ENCODE assay signal across 17 mouse cellular contexts in the genomic region with DNA sequence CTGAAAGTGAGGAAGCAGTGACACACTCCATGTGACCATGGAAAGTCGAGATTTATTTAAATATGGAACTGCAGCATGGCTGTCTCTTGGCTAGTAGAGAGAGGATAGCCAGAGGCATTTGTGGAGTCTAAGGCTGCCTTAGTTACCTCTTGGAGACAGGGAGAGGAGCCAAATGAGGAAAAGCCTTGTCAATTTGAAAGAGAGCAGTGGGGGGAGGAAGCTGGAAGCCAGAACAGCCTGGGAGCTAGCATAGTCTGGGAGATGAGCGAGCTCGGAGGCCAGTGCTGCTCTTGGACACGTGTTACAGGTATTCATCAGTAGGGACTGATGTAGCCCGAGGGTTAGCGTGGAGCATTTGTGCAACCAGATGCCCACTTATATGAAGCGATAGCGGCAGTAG. TPM values are rescaled to one million over a fixed set of nuclear protein-coding genes. Genes with fewer than 3 reads are reported as not detected.
DNase-seq lines count a peak whose midpoint lies in the region; ATAC-seq and TF ChIP-seq lines count a peak whose summit lies in the region.
"Had no signal": no experiment of that assay in that cellular context is flagged by ENCODE, and none has a peak within 500 bp of the region (broad histone marks: within the 10 kb centered on the region; RNA-seq: fewer than 3 reads in every experiment).

No protein-coding gene starts in this region.

- no peaks in the 10 kb centered on the region for H3K27me3 ChIP-seq in forebrain, embryonic 13.5 days
- H3K27me3 ChIP-seq in forebrain, embryonic 10.5 days (ENCODE audit: poor library complexity, severe bottlenecking), result no peaks in the 10 kb centered on the region
- no peaks in the 10 kb centered on the region for H3K27me3 ChIP-seq in hindbrain, embryonic 16.5 days (replicated peaks; ENCODE audit: control insufficient read depth, insufficient read depth, low read length)
- no peaks in the 10 kb centered on the region for H3K27me3 ChIP-seq in heart, embryonic 11.5 days (ENCODE audit: control insufficient read depth, insufficient read depth, low read length)
- H3K27me3 ChIP-seq: embryonic facial prominence, embryonic 13.5 days; heart, embryonic 13.5 days; kidney, embryonic 15.5 days; limb, embryonic 12.5 days; liver, embryonic 15.5 days had no signal

- H3K9ac ChIP-seq in forebrain, embryonic 13.5 days, result no peak overlapping the region
- H3K9ac ChIP-seq in hindbrain, embryonic 16.5 days (ENCODE audit: low read depth, low read length), result no peak overlapping the region
- H3K9ac ChIP-seq in heart, embryonic 11.5 days (ENCODE audit: low read depth, low read length), result no peak overlapping the region
- H3K9ac ChIP-seq: embryonic facial prominence, embryonic 13.5 days; heart, embryonic 13.5 days; kidney, embryonic 15.5 days; limb, embryonic 12.5 days; liver, embryonic 15.5 days had no signal

- no peak overlapping the region for H3K4me2 ChIP-seq in forebrain, embryonic 13.5 days
- no peak overlapping the region for H3K4me2 ChIP-seq in hindbrain, embryonic 16.5 days (ENCODE audit: low read length)
- H3K4me2 ChIP-seq in heart, embryonic 11.5 days, result no peak overlapping the region
- H3K4me2 ChIP-seq: embryonic facial prominence, embryonic 13.5 days; heart, embryonic 13.5 days; kidney, embryonic 15.5 days; limb, embryonic 12.5 days; liver, embryonic 15.5 days had no signal

- no peak overlapping the region for H3K4me3 ChIP-seq in forebrain, embryonic 13.5 days
- no peak overlapping the region for H3K4me3 ChIP-seq in forebrain, embryonic 10.5 days
- H3K4me3 ChIP-seq in hindbrain, embryonic 16.5 days (ENCODE audit: low read length), result no peak overlapping the region
- no peak overlapping the region for H3K4me3 ChIP-seq in heart, embryonic 11.5 days (ENCODE audit: low read depth, low read length)
- H3K4me3 ChIP-seq: embryonic facial prominence, embryonic 13.5 days; heart, embryonic 13.5 days; kidney, embryonic 15.5 days; limb, embryonic 12.5 days; liver, embryonic 15.5 days had no signal

- DNase-seq in forebrain, embryonic 10.5 days (ENCODE audit: extremely low spot score, low spot score), result no peak
- DNase-seq in left cerebral cortex, postnatal 4 days, result peak; percentile 43
- DNase-seq in left cerebral cortex, postnatal 36 days (ENCODE audit: low spot score in 2 of 2), result no peak
- peak; percentile 66 for DNase-seq in brain, embryonic 14.5 days (ENCODE audit: low read depth)
- no peak for DNase-seq in urinary bladder, adult 2 months (ENCODE audit: low spot score)
- DNase-seq: adrenal gland, adult 2 months; gastrocnemius, postnatal 36 days; lung, postnatal 14 days had no signal

- H3K36me3 ChIP-seq in forebrain, embryonic 13.5 days (ENCODE audit: poor library complexity, severe bottlenecking), result no peaks in the 10 kb centered on the region
- no peaks in the 10 kb centered on the region for H3K36me3 ChIP-seq in forebrain, embryonic 10.5 days (replicated peaks)
- no peaks in the 10 kb centered on the region for H3K36me3 ChIP-seq in hindbrain, embryonic 16.5 days (ENCODE audit: control insufficient read depth, insufficient read depth, low read length)
- no peaks in the 10 kb centered on the region for H3K36me3 ChIP-seq in heart, embryonic 11.5 days (ENCODE audit: control insufficient read depth, insufficient read depth, low read length)
- H3K36me3 ChIP-seq: embryonic facial prominence, embryonic 13.5 days; heart, embryonic 13.5 days; kidney, embryonic 15.5 days; limb, embryonic 12.5 days; liver, embryonic 15.5 days had no signal

- no peaks in the 10 kb centered on the region for H3K4me1 ChIP-seq in forebrain, embryonic 13.5 days
- H3K4me1 ChIP-seq in forebrain, embryonic 10.5 days, result no peaks in the 10 kb centered on the region
- no peaks in the 10 kb centered on the region for H3K4me1 ChIP-seq in hindbrain, embryonic 16.5 days (ENCODE audit: control insufficient read depth, insufficient read depth, low read depth, low read length)
- no peaks in the 10 kb centered on the region for H3K4me1 ChIP-seq in heart, embryonic 11.5 days (ENCODE audit: control insufficient read depth, insufficient read depth, low read length)
- H3K4me1 ChIP-seq: embryonic facial prominence, embryonic 13.5 days; heart, embryonic 13.5 days; kidney, embryonic 15.5 days; limb, embryonic 12.5 days; liver, embryonic 15.5 days had no signal

- 81% methylated on average over 8 of the region's 8 CpGs for WGBS in forebrain, embryonic 13.5 days
- 89% methylated on average over 8 of the region's 8 CpGs for WGBS in forebrain, embryonic 10.5 days
- WGBS in hindbrain, embryonic 16.5 days, result 65% methylated on average over 8 of the region's 8 CpGs
- 74% methylated on average over 8 of the region's 8 CpGs for WGBS in heart, embryonic 11.5 days (ENCODE audit: insufficient replicate concordance)

- no peak overlapping the region for H3K27ac ChIP-seq in forebrain, embryonic 13.5 days
- no peak overlapping the region; the same call in 1 of the 2 replicates for H3K27ac ChIP-seq in forebrain, embryonic 10.5 days
- no peak overlapping the region for H3K27ac ChIP-seq in hindbrain, embryonic 16.5 days (ENCODE audit: low read depth, low read length)
- no peak overlapping the region for H3K27ac ChIP-seq in heart, embryonic 11.5 days (ENCODE audit: low read depth, low read length)
- H3K27ac ChIP-seq: embryonic facial prominence, embryonic 13.5 days; heart, embryonic 13.5 days; kidney, embryonic 15.5 days; limb, embryonic 12.5 days; liver, embryonic 15.5 days had no signal

- peak; percentile 55; the same call in 1 of the 2 replicates for ATAC-seq in forebrain, embryonic 13.5 days
- peak; percentile 87 for ATAC-seq in hindbrain, embryonic 16.5 days
- no peak for ATAC-seq in heart, embryonic 11.5 days (replicated peaks; ENCODE audit: insufficient number of reproducible peaks, low FRiP score, low TSS enrichment)

- intact Hi-C loops in left cerebral cortex, postnatal 4 days (cut with DNase I), result no loop called here
- intact Hi-C loops in left cerebral cortex, postnatal 36 days (cut with DNase I), result no loop called here

- H3K9me3 ChIP-seq in forebrain, embryonic 13.5 days (replicated peaks), result no peaks in the 10 kb centered on the region
- no peaks in the 10 kb centered on the region for H3K9me3 ChIP-seq in forebrain, embryonic 10.5 days
- no peaks in the 10 kb centered on the region for H3K9me3 ChIP-seq in hindbrain, embryonic 16.5 days (ENCODE audit: control insufficient read depth, low read length)
- no peaks in the 10 kb centered on the region for H3K9me3 ChIP-seq in heart, embryonic 11.5 days (replicated peaks; ENCODE audit: control insufficient read depth, low read length)
- H3K9me3 ChIP-seq: embryonic facial prominence, embryonic 13.5 days; heart, embryonic 13.5 days; kidney, embryonic 15.5 days; limb, embryonic 12.5 days; liver, embryonic 15.5 days had no signal

- TF ChIP-seq CTCF in brain, embryonic 14.5 days (IDR thresholded peaks at IDR 0.05; ENCODE audit: borderline replicate concordance, extremely low read depth, insufficient read depth, insufficient read length), result no peak

- TF ChIP-seq POLR2A in brain, embryonic 14.5 days (IDR thresholded peaks at IDR 0.05; ENCODE audit: borderline replicate concordance, extremely low read depth, insufficient read depth, insufficient read length, poor library complexity, severe bottlenecking), result no peak

RNA-seq across cellular contexts. Expression of a gene that starts 46.2 kb away (rescaled TPM):
- 1.7 and 3.1 TPM in 2 replicates for polyA plus RNA-seq in forebrain, embryonic 13.5 days (2015; fragmentation: Nextera tagmentation; extraction: Ambion mirVana)
- polyA plus RNA-seq in forebrain, embryonic 10.5 days (2016; fragmentation: Nextera tagmentation; extraction: Ambion mirVana), result 5.2 and 9.6 TPM in 2 replicates
- total RNA-seq in left cerebral cortex, postnatal 4 days (2021), result under 1 TPM; 0.12 to 0.18 TPM
- under 1 TPM; 0.15 to 0.52 TPM for total RNA-seq in left cerebral cortex, postnatal 36 days (2021)
- polyA plus RNA-seq in brain, embryonic 14.5 days (2012; rRNA removed), result 1.6 and 2.3 TPM in 2 replicates
- 2.2 and 2.3 TPM in 2 replicates for polyA plus RNA-seq in hindbrain, embryonic 16.5 days (2015; fragmentation: Nextera tagmentation; extraction: Ambion mirVana)
- not detected in 2 replicates for polyA plus RNA-seq in urinary bladder, adult 2 months (2012; rRNA removed)
- 0.80 and 0.87 TPM in 2 replicates for polyA plus RNA-seq in heart, embryonic 11.5 days (2014; fragmentation: Nextera tagmentation; extraction: Ambion mirVana)
- total RNA-seq: adrenal gland, adult 2 months; gastrocnemius, postnatal 36 days; monocyte, adult 5-6 weeks had no signal
- polyA plus RNA-seq: adrenal gland, adult 2 months; liver, embryonic 15.5 days had no signal

Comparison
In these comparisons a context has a peak if more than half of its experiments do, and no peak if none do; other contexts are left out.
1. DNase-seq: peak in left cerebral cortex, postnatal 4 days (single experiment) and brain, embryonic 14.5 days (single experiment); none in forebrain, embryonic 10.5 days (single experiment), left cerebral cortex, postnatal 36 days (0 of 2) and urinary bladder, adult 2 months (single experiment).